Comparison of ENCODE assay signal across 8 mouse cellular contexts in the genomic region with DNA sequence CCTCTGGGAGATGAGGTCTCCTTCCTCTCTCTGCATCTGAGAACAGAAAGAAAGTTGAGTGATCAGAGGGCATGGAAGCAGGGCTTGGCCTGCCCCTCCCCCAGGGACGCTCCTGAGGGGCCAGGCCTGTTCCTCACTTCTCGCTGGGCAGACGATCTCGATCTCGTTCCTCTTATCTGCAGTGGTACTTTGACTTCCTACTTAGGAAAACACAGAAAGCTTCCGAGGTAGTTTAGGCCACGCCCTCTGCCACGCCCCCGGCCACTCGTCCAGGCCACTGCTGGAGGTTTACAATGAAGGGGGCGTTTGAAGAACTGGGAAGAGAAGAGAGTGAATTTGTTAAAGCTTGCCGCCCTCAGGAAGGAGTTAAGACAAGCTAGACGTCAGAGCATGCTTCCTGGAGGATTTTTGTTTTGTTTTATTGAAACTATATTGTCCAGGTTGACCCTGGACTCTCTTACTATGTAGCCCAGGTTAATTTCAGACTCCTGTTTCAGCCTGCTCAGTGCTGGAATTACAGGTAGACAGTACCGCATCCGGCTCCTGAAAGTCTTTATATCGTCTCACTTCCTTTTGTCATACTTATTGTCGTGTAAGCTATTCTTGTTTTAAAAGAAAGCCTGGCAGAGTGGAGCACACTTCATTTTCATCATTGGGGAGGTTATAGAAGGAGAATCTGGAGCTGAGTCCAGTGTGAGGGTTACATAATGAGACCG. TPM values are rescaled to one million over a fixed set of nuclear protein-coding genes. Genes with fewer than 3 reads are reported as not detected.
DNase-seq lines count a peak whose midpoint lies in the region; ATAC-seq lines count a peak whose summit lies in the region.

No protein-coding gene starts in this region.

- 10% methylated on average over 18 of the region's 18 CpGs for WGBS in liver, embryonic 16.5 days (ENCODE audit: insufficient replicate concordance)

- peak; percentile 82 for DNase-seq in ES-CJ7 (ENCODE audit: low read depth, low spot score)
- DNase-seq in adrenal gland, postnatal 36 days, result peak; percentile 49 to 78
- DNase-seq in gastrocnemius, postnatal 10 days, result peak; percentile 43
- DNase-seq in induced T-regulatory cell, adult 2 months (ENCODE audit: low read depth), result peak; percentile 79
- peak; percentile 38 to 53 for DNase-seq in natural killer cell, adult 2 months (ENCODE audit: low spot score in 2 of 2)
- peak; percentile 83 for DNase-seq in thymus, postnatal 4 days
- no peak for DNase-seq in cerebellum, adult 11 months

- peak overlapping the region; percentile 49 for H3K4me2 ChIP-seq in liver, embryonic 16.5 days (ENCODE audit: low read depth, low read length)

- H3K27ac ChIP-seq in liver, embryonic 16.5 days (ENCODE audit: low read length), result no peak overlapping the region

- H3K4me3 ChIP-seq in liver, embryonic 16.5 days (ENCODE audit: low read depth, low read length), result peak overlapping the region; percentile 29

- H3K36me3 ChIP-seq in liver, embryonic 16.5 days (ENCODE audit: control insufficient read depth, insufficient read depth), result no peaks in the 10 kb centered on the region

- H3K4me1 ChIP-seq in liver, embryonic 16.5 days (ENCODE audit: control insufficient read depth, low read depth, low read length), result peaks cover 12% of the 10 kb centered on the region

- peak overlapping the region; percentile 26; the same call in 1 of the 2 replicates for H3K9ac ChIP-seq in liver, embryonic 16.5 days (ENCODE audit: low read depth, low read length)

- no peaks in the 10 kb centered on the region for H3K9me3 ChIP-seq in liver, embryonic 16.5 days (replicated peaks; ENCODE audit: control insufficient read depth, low read length)

- no peaks in the 10 kb centered on the region for H3K27me3 ChIP-seq in liver, embryonic 16.5 days (ENCODE audit: control insufficient read depth, insufficient read depth, low read depth, low read length)

- peak; percentile 59 for ATAC-seq in liver, embryonic 16.5 days (ENCODE audit: low read depth)

RNA-seq across cellular contexts. Expression of gene A130010J15Rik, which starts 7.4 kb away (rescaled TPM):
- total RNA-seq in adrenal gland, postnatal 36 days (2021), result 1 to 10 TPM; 2.8 to 3.7 TPM
- 1 to 10 TPM; 3.8 to 5.3 TPM for total RNA-seq in gastrocnemius, postnatal 10 days (2021)
- 4.0 and 4.1 TPM in 2 replicates for polyA plus RNA-seq in liver, embryonic 16.5 days (2015; fragmentation: Nextera tagmentation; extraction: Ambion mirVana)

RNA-seq across cellular contexts. Expression of gene Irf6, which starts 7.6 kb away (rescaled TPM):
- under 1 TPM; 0.36 to 0.46 TPM for total RNA-seq in adrenal gland, postnatal 36 days (2021)
- total RNA-seq in gastrocnemius, postnatal 10 days (2021), result 1 to 10 TPM; 2.7 to 2.8 TPM
- polyA plus RNA-seq in liver, embryonic 16.5 days (2015; fragmentation: Nextera tagmentation; extraction: Ambion mirVana), result 2.9 and 3.8 TPM in 2 replicates

RNA-seq across cellular contexts. Expression of gene Diexf, which starts 30.4 kb away (rescaled TPM):
- 10 to 100 TPM; 13.7 to 15.9 TPM for total RNA-seq in adrenal gland, postnatal 36 days (2021)
- total RNA-seq in gastrocnemius, postnatal 10 days (2021), result 10 to 100 TPM in 1 of 2 experiments, 1 to 10 TPM in 1; 9.2 to 12.9 TPM
- 2.6 and 3.1 TPM in 2 replicates for polyA plus RNA-seq in liver, embryonic 16.5 days (2015; fragmentation: Nextera tagmentation; extraction: Ambion mirVana)

RNA-seq across cellular contexts. Expression of gene Traf3ip3, which starts 41.0 kb away (rescaled TPM):
- total RNA-seq in adrenal gland, postnatal 36 days (2021), result 1 to 10 TPM in 1 of 2 experiments, under 1 TPM in 1; 0.95 to 2.1 TPM
- 10 to 100 TPM; 20.9 to 24.1 TPM for total RNA-seq in gastrocnemius, postnatal 10 days (2021)
- 8.3 and 9.4 TPM in 2 replicates for polyA plus RNA-seq in liver, embryonic 16.5 days (2015; fragmentation: Nextera tagmentation; extraction: Ambion mirVana)

RNA-seq across cellular contexts. Expression of gene Lamb3, which starts 47.0 kb away (rescaled TPM):
- total RNA-seq in adrenal gland, postnatal 36 days (2021), result 1 to 10 TPM; 2.1 to 3.0 TPM
- 1 to 10 TPM; 1.2 to 2.0 TPM for total RNA-seq in gastrocnemius, postnatal 10 days (2021)
- polyA plus RNA-seq in liver, embryonic 16.5 days (2015; fragmentation: Nextera tagmentation; extraction: Ambion mirVana), result 0.41 and 1.2 TPM in 2 replicates
